Mouse (Mus musculus) brain, embryonic 14.5 days (tissue): ENCODE results near the gene Nudt1.

Source experiments
- CTCF ChIP-seq: fragments of 200-500 bp; IDR thresholded peaks from 2 replicates; pipeline ENCODE4 v1.5.1; 2012; ENCODE audit warnings: inconsistent platforms, mild to moderate bottlenecking, moderate library complexity, borderline replicate concordance; ENCODE audit not compliant: insufficient read depth, insufficient read length; ENCODE audit errors: extremely low read depth
- POLR2A ChIP-seq: fragments of 200-500 bp; IDR thresholded peaks from 2 replicates; pipeline ENCODE4 v1.6.1; 2012; ENCODE audit warnings: mild to moderate bottlenecking, inconsistent platforms, borderline replicate concordance; ENCODE audit not compliant: poor library complexity, insufficient read depth, insufficient read length, severe bottlenecking; ENCODE audit errors: extremely low read depth

- TF ChIP-seq CTCF, result no peak
- TF ChIP-seq POLR2A, result no peak
Measured at GRCm38 (mm10) chr5:140370446-140371254, 49.2 kb downstream of the Nudt1 start.
